Mouse (Mus musculus): ENCODE data around the gene Vcp.
A peak's percentile ranks its signal among the peaks of the same experiment; 100 is the strongest.

Gene Vcp

GRCm38 (mm10) chr4:42941396-42941795 is 58.9 kb downstream of the Vcp start:
- no peak for DNase-seq

GRCm38 (mm10) chr4:42933630-42934029 is 66.7 kb downstream of the Vcp start:
- peak; percentile 58 for DNase-seq

GRCm38 (mm10) chr4:42932229-42932969 is 67.9 kb downstream of the Vcp start:
- DNase-seq: no peak
